Mouse (Mus musculus): ENCODE data around the gene Pde2a. TPM values are rescaled to one million over a fixed set of nuclear protein-coding genes. Genes with fewer than 3 reads are reported as not detected.
"Not testable (repeated sequence)": the region's sequence is repeated elsewhere in the genome, so short reads cannot be mapped to it uniquely, and the experiment has no call there.

Pde2a gene
- total RNA-seq, 2 experiments from 2014 or later = 197 to 215 TPM

DNA sequence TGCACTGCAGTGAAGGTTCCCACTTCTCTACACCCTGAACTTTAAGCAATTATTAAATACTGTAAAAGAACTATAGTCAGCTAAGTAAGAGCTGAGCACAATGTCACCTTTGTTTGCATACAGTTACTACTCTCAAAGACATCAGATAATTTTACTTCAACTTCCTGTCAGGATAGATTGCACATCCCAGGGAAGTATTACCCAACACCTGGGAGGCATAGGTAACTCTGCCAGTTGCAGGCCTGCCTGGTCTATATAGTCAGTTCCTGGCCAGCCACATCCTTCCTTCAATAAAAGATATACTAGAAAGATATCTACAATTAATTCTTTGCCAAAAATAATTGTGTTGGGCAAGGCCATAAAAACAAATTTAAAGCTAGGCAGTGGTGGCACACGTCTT lies 135.9 kb downstream of the Pde2a start:
- no peak for DNase-seq (ENCODE audit: low spot score in 2 of 2)

- not testable (repeated sequence) for DNase-seq (ENCODE audit: low spot score in 2 of 2)
These were observed 137.9 kb downstream of the Pde2a start for GRCm38 (mm10) chr7:101559393-101559792.

Small RNAs within 50 kb of the gene (microRNA-seq; reads per million reads assigned to microRNA genes)
- gene Mir139 = 34,221 to 56,073 reads per million in 2 experiments

Other genes starting within 250 kb of the Pde2a start
- 10 to 100 TPM; 42.3 to 50.3 TPM for gene Atg16l2, start 119.4 kb upstream of the Pde2a start, total RNA-seq (2021)
- 10 to 100 TPM; 13.3 to 15.7 TPM for gene Stard10, start 104.6 kb upstream of the Pde2a start, total RNA-seq (2021)
- gene Arap1, start 73.6 kb upstream of the Pde2a start, total RNA-seq (2021) = 10 to 100 TPM; 19.1 to 24.0 TPM
- gene Gm45837, start 10.8 kb upstream of the Pde2a start, total RNA-seq (2021) = 1 to 10 TPM in 1 of 2 experiments, not detected in 1; 1.7 TPM
- gene Art2b, start 163.9 kb downstream of the Pde2a start, total RNA-seq (2021) = not detected
- 10 to 100 TPM; 42.8 to 47.1 TPM for gene Clpb, start 241.9 kb downstream of the Pde2a start, total RNA-seq (2021)

Measured in layer of hippocampus, postnatal 10 days (tissue).